Mouse (Mus musculus): Measurements from ENCODE around the gene Os9.

DNA sequence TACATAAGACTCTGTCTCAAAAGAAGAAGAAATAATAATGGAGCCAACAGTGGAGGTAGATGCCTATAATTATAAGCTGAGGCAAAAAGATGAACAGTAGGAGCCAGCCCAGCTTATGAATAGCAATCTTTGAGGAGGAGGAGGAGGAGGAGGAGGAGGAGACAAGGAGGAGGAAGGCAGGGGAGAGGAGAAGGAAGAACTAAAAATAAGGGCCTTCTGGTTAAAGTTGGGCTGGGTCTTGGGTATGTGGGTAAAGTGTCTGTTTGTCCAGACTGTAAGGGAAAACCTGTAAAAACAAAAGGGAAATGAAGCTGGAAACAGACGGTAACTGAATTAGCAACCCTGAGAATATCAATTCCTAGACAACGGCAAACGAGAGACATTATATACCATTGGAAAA is 1.1 kb upstream of the Os9 start:
- TF ChIP-seq POLR2A (IDR thresholded peaks at IDR 0.05; ENCODE audit: low read depth, low read length) (no peak), CTCF (IDR thresholded peaks at IDR 0.05; ENCODE audit: borderline replicate concordance, insufficient read depth, low read length) (no peak)
